Mouse (Mus musculus): ENCODE data around the gene Tnip2.

Tnip2 gene

GRCm38 (mm10) chr5:34523958-34524485 is 10.2 kb upstream of the Tnip2 start:
- DNase-seq (ENCODE audit: low read depth) = no peak

DNA sequence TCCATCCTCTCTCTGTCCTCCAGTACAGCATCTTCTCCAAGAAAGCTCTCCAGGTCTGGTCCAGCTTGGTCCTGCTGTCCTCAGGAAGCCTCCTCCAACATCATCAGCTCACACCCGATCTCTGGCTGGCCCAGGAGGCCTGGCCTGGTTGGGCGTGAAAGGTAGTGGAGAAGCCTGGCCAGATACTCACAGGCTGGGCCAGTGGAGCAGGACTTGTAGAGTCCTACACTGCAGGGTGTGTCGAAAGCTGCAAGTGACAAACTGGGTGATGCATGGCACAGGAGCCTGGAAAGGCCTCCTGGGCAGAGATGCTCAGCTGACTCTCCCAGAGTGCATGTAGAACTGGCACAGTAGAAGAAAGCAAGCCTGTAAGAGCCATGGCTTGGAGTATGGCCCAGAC is 7.5 kb upstream of the Tnip2 start:
- no peak for DNase-seq (ENCODE audit: low read depth)

DNA sequence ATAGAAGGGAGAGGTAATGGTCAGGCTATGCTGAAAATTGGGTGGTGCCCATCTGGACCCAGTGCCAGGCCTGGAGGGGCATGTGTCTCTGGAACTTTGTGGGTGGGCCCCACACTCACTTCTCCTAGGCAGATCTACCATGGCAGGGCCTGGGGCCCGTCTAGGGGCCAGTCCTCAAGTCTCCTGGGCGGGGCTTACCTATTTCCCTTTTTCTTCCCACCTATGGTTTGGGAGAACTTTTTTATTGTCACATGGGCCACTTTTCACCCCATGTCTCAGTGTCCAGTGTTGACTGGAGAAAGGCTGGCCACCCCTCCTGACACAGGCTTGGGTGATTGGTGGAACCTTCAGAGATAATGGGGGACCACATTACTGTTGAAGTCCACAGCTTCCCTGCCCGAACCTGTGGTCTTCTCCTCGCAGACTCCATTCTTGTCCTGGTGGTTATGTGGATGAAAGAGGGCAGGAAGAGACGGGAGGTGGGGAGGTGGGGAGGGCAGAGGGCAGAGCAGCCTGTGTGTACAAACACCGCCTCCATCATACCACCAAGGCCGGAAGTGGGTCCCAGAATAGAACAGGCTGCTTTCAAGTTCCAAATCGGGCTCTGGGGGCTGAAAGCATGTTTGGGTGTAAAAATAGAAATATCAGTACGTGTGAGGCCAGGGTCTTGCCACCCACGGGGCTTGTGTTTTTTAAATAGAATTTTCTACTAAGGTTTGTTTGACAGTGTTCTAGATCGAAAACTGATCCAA is 6.8 kb upstream of the Tnip2 start:
- DNase-seq (ENCODE audit: low read depth) = no peak

DNA sequence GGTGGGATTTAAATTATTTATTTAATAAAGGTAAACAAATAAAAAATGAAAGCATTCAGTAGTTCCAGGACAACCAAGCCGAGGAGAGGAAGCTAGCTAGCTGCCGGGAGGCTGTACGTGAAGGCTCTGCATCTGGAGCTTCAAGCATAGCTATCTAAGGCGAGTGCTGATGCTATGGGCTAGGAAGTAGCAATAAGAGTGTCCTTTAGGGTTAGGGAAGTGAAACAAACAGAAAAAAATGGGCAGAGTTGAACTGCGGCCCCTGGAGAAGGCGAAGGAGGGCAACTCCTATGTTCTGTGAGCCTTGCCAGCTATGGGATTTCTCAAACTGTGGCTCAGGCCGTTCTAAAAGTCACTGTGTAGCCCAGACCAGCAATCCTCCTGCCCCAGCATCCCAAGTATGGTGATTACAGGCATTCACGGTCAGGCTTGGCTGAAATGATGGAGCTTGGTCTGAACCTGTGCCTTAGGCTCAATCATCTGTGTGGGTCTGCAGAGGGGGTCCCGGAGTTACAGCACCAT is 5.7 kb upstream of the Tnip2 start:
- no peak for DNase-seq (ENCODE audit: low read depth)

- peak; percentile 81 for DNase-seq (ENCODE audit: low read depth)
Measured at GRCm38 (mm10) chr5:34517913-34518312, 4.1 kb upstream of the Tnip2 start.

DNA sequence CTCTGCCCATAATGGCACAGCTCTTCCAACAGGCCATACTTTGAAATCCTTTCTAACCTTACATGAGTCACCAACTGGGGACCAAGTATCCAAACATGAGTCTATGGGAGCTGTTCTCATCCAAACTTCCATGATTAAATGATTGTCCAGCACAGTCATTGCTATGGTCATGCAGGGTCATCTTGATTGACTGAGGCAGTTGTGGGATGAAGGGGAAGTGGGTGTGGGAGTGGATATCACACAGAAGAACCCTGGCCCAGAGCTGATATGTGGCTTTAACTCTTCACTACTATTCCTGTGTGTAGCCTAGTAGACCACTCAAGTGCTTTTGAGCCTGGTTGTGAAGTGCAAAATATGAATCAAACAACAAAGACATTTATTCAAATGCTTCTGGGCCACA is 1.3 kb upstream of the Tnip2 start:
- no peak for DNase-seq (ENCODE audit: low read depth)

- DNase-seq (ENCODE audit: low read depth) = no peak
Measured at GRCm38 (mm10) chr5:34514218-34514566, 401 bp upstream of the Tnip2 start.

- no peak for DNase-seq (ENCODE audit: low read depth)
Measured at GRCm38 (mm10) chr5:34512486-34512885, 1.3 kb downstream of the Tnip2 start.

DNA sequence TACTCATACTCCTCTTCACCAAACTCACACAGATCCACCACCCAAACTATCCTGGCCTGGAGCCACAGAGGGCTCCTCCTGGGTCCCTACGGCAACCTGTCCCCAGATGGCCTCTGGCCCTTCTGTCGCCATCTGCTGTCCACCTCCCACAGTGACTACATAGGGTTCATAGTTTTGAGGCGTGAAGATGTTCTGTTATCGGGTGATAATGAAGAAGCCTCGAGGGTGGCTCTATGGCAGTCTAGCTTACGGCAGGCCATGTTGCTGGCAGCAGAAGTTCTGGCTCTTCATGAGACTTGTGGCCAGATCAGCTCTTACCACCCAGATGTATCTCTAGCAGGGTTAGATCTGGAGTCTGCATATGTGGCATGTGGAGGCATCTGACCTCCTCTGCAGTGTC is 11.0 kb downstream of the Tnip2 start:
- DNase-seq (ENCODE audit: low read depth) = no peak

- DNase-seq (ENCODE audit: low read depth) = no peak
Measured at GRCm38 (mm10) chr5:34502411-34502810, 11.4 kb downstream of the Tnip2 start.

- no peak for DNase-seq (ENCODE audit: low read depth)
Measured at GRCm38 (mm10) chr5:34501588-34501987, 12.2 kb downstream of the Tnip2 start.

GRCm38 (mm10) chr5:34500886-34501285 is 12.9 kb downstream of the Tnip2 start:
- no peak for DNase-seq (ENCODE audit: low read depth)

- no peak for DNase-seq (ENCODE audit: low read depth)
Measured at GRCm38 (mm10) chr5:34496745-34497144, 17.0 kb downstream of the Tnip2 start.

GRCm38 (mm10) chr5:34489418-34489787 is 24.4 kb downstream of the Tnip2 start:
- no peak for DNase-seq (ENCODE audit: low read depth)

- no peak for DNase-seq (ENCODE audit: low read depth)
Measured at GRCm38 (mm10) chr5:34488741-34489417, 24.9 kb downstream of the Tnip2 start.

GRCm38 (mm10) chr5:34487320-34488090 is 26.3 kb downstream of the Tnip2 start:
- no peak for DNase-seq (ENCODE audit: low read depth)

GRCm38 (mm10) chr5:34485731-34486130 is 28.1 kb downstream of the Tnip2 start:
- DNase-seq (ENCODE audit: low read depth) = no peak

DNA sequence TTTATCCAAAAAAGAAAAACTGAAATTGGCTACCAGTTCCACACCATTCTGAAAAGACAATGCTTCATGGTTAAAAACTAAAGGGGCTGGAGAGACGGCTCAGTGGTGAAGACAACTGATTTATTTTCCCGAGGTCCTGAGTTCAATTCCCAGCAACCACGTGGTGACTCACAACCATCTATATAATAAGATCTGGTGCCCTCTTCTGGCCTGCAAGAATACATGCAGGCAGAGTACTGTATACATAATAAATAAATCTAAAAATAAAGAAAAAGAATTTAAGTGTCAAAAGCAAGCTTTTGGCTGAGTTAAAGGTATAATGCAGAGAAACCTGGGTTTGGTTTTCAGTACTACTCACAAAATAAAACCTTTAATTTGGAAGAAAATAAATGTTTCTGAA is 32.9 kb downstream of the Tnip2 start:
- DNase-seq (ENCODE audit: low read depth) = no peak

GRCm38 (mm10) chr5:34468039-34468775 is 45.6 kb downstream of the Tnip2 start:
- peak; percentile 67 for DNase-seq (ENCODE audit: low read depth)

DNA sequence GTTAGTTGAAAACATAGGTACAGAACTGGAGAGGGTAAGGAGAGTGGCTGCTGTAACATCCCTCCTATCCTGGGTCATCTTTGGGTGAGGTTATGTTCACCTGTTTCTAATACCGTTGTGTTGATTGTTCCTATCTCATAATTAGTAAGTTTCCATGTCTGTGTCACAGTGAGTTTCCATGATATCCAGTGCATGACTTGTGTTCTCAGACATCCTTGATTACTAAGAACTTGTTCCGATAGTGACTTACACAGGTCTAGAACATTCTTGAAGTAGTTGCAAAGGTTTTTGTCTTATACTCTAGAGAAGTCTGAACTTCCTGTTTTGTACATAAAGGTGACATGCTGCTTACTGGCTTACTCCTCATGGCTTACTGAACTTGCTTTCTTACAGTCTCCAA is 47.1 kb downstream of the Tnip2 start:
- DNase-seq (ENCODE audit: low read depth) = no peak

- DNase-seq (ENCODE audit: low read depth) = no peak
Measured at GRCm38 (mm10) chr5:34466079-34466478, 47.7 kb downstream of the Tnip2 start.

DNA sequence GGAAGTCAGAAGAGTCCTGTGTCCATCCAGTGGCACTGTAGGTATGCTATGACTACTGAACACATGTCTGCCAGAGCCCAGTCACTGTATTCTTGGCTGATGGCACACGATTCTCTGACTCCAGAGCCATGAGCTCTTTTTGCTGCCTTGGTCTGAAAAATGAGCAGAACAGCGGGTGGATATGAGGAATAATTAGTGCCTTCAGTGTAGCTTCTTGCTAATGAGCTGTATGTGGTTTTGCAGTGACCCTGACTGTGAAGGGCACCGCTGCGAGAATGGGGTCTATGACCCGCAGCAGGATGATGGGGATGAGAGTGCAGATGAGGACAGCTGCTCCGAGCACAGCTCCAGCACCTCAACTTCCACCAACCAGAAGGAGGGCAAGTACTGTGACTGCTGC is 52.0 kb downstream of the Tnip2 start:
- DNase-seq (ENCODE audit: low read depth) = no peak
